Mouse (Mus musculus): Measurements from ENCODE around the gene Atp2a3. TPM values are rescaled to one million over a fixed set of nuclear protein-coding genes. Genes with fewer than 3 reads are reported as not detected.

Gene Atp2a3
- 2.6 and 2.9 TPM in 2 replicates for polyA plus RNA-seq (2014; fragmentation: Nextera tagmentation; extraction: Ambion mirVana)

DNA sequence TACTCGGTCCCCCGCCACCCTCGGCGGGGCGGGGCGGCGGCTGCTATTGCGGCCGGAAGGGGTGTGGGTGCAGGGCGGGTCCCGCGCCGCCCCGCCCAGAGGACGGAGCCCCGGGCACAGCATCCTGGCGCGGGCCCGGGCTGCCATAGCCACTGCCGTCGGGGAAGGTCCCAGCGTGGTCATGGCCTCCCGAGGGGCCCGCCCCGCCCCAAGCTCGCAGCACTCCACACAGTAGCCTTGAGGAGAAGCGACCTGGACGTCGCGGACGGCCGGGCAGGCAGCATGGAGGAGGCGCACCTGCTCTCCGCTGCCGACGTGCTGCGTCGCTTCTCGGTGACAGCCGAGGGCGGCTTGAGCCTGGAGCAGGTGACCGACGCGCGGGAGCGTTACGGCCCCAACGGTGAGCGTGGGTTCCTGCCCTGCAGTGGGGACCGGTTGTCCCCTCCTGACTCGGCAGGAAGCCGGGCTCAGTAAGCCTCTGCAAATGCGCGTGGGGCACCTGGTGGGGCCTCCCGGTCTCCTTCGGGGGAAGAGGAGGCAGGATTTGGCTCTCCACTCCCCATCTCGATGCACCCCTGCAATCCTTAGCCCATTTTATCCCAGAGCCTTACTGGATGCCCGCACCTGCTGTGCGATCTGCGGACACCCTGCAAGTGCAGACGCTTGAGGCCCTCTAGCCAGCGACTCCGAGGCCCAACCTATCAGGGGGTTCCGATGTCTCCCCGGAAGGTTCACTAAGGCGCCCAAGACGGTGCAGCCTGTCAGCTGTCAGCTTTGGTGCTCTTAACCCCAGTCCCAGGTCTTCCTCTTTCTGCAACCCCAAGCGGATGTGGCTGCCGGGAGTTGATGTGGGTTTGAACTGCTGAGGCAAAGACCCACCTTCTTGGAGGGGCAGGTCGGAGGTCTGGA lies at the start of gene Atp2a3:
Gene Atp2a3 (plus strand): TSS at position 98 of the 909 bp plus-strand sequence.
- WGBS: 5% methylated on average over 60 of the region's 70 CpGs
- H3K4me1 ChIP-seq (ENCODE audit: control insufficient read depth in 2 of 2, insufficient read depth in 2 of 2, low read length in 2 of 2): peaks cover 23% of the 10 kb centered on the region in 2 experiments
- ATAC-seq (ENCODE audit: insufficient number of reproducible peaks, insufficient read depth, low FRiP score, low read depth): no peak
- peak within 1 kb of the TSS; percentile 39 to 44 for H3K4me3 ChIP-seq (ENCODE audit: control insufficient read depth in 1 of 2, insufficient read depth in 1 of 2, low read depth in 1 of 2, low read length in 2 of 2)
- no peaks in the 10 kb centered on the region for H3K9me3 ChIP-seq (ENCODE audit: control insufficient read depth, low read length)
- no peak within 1 kb of the TSS for H3K27ac ChIP-seq (replicated peaks in 1 of 2; ENCODE audit: control insufficient read depth in 1 of 2, insufficient read depth in 1 of 2, low read depth in 2 of 2, low read length in 2 of 2)
- H3K9ac ChIP-seq (ENCODE audit: low read length): peak within 1 kb of the TSS; percentile 49; the same call in 1 of the 2 replicates
- peak within 1 kb of the TSS; percentile 70 for H3K4me2 ChIP-seq (ENCODE audit: low read length)
- H3K27me3 ChIP-seq (ENCODE audit: control insufficient read depth, insufficient read depth, low read length): peaks cover 30% of the 10 kb centered on the region
- H3K36me3 ChIP-seq (ENCODE audit: control insufficient read depth, insufficient read depth, low read length): no peaks in the 10 kb centered on the region

DNA sequence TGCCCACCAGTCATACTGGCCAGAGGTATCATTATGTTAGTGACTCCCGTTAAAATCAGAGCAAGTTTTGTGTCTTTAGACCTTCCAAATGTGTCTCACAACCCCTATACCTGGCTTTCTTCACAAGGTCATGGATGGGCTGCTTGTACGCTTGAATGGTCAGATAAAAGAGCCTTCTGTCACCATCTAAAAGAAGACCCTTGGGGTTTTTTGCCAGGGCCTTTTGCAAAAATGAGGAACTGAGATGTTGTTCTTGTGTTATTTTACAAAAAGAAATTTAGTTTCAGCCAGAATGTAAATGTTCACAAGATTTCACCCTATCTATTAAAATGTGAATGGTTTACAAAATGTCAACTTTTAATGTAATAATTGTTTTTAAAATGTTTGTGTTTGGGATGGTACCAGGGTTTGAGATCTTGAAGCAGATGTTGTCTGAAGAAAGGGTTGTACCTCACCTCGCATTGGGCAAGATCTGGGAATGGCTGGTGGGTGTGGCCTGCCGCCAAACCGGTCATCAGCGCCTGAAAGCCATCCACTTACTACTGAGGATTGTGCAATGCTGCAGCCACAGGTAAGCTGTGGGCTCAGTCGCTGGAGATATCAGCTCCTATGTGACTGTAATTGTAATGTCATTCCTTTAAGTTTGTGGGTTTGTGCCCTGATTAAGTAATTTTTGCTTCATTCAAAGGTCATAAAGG lies 43.5 kb upstream of the Atp2a3 start:
- 76% methylated on average over 7 of the region's 7 CpGs for WGBS
- Histone ChIP-seq H3K9ac (ENCODE audit: low read length) (no peak overlapping the region), H3K9me3 (ENCODE audit: control insufficient read depth, low read length) (no peaks in the 10 kb centered on the region), H3K4me1 (ENCODE audit: control insufficient read depth in 2 of 2, insufficient read depth in 2 of 2, low read length in 2 of 2) (no peaks in the 10 kb centered on the region), H3K27me3 (ENCODE audit: control insufficient read depth, insufficient read depth, low read length) (no peaks in the 10 kb centered on the region), H3K27ac (replicated peaks in 1 of 2; ENCODE audit: control insufficient read depth in 1 of 2, insufficient read depth in 1 of 2, low read depth in 2 of 2, low read length in 2 of 2) (no peak overlapping the region), H3K4me3 (ENCODE audit: control insufficient read depth in 1 of 2, insufficient read depth in 1 of 2, low read depth in 1 of 2, low read length in 2 of 2) (no peak overlapping the region), H3K36me3 (ENCODE audit: control insufficient read depth, insufficient read depth, low read length) (peaks cover 94% of the 10 kb centered on the region), H3K4me2 (ENCODE audit: low read length) (no peak overlapping the region)
- no peak for ATAC-seq (ENCODE audit: insufficient number of reproducible peaks, insufficient read depth, low FRiP score, low read depth)

- no peaks in the 10 kb centered on the region for H3K27me3 ChIP-seq (ENCODE audit: control insufficient read depth, insufficient read depth, low read length)
- WGBS: 40% methylated on average over 4 of the region's 4 CpGs
- no peak overlapping the region for H3K4me3 ChIP-seq (ENCODE audit: control insufficient read depth in 1 of 2, insufficient read depth in 1 of 2, low read depth in 1 of 2, low read length in 2 of 2)
- peaks cover 73% of the 10 kb centered on the region for H3K36me3 ChIP-seq (ENCODE audit: control insufficient read depth, insufficient read depth, low read length)
- no peak for ATAC-seq (ENCODE audit: insufficient number of reproducible peaks, insufficient read depth, low FRiP score, low read depth)
- H3K9ac ChIP-seq (ENCODE audit: low read length): no peak overlapping the region
- H3K9me3 ChIP-seq (ENCODE audit: control insufficient read depth, low read length): no peaks in the 10 kb centered on the region
- H3K4me1 ChIP-seq (ENCODE audit: control insufficient read depth in 2 of 2, insufficient read depth in 2 of 2, low read length in 2 of 2): no peaks in the 10 kb centered on the region
- no peak overlapping the region for H3K27ac ChIP-seq (replicated peaks in 1 of 2; ENCODE audit: control insufficient read depth in 1 of 2, insufficient read depth in 1 of 2, low read depth in 2 of 2, low read length in 2 of 2)
- no peak overlapping the region for H3K4me2 ChIP-seq (ENCODE audit: low read length)
Measured at GRCm38 (mm10) chr11:72923116-72923515, 37.9 kb upstream of the Atp2a3 start.

DNA sequence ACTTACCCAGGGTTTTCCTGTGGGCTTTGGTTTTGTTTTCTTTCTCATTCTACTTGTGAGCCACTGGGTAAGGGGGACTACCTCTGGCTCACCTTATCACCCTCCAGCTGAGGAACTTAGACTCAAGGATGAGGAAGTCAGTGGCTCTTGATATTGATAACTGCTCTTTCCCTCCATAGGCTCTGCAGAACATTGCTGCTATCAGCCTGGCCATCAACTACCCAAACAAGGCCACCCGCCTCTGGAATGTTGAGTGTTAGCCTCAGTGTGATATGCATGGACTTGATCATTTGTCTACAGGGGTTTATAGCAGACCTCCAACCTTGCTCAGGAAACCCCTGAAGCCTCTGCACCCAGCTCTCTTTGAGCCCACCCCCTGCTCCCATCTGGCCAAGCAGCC lies 36.5 kb upstream of the Atp2a3 start:
- ATAC-seq (ENCODE audit: insufficient number of reproducible peaks, insufficient read depth, low FRiP score, low read depth): no peak
- H3K9ac ChIP-seq (ENCODE audit: low read length): no peak overlapping the region
- H3K4me3 ChIP-seq (ENCODE audit: control insufficient read depth in 1 of 2, insufficient read depth in 1 of 2, low read depth in 1 of 2, low read length in 2 of 2): no peak overlapping the region
- no peaks in the 10 kb centered on the region for H3K9me3 ChIP-seq (ENCODE audit: control insufficient read depth, low read length)
- H3K36me3 ChIP-seq (ENCODE audit: control insufficient read depth, insufficient read depth, low read length): peaks cover 60% of the 10 kb centered on the region
- no peak overlapping the region for H3K27ac ChIP-seq (replicated peaks in 1 of 2; ENCODE audit: control insufficient read depth in 1 of 2, insufficient read depth in 1 of 2, low read depth in 2 of 2, low read length in 2 of 2)
- no peak overlapping the region for H3K4me2 ChIP-seq (ENCODE audit: low read length)
- no peaks in the 10 kb centered on the region for H3K27me3 ChIP-seq (ENCODE audit: control insufficient read depth, insufficient read depth, low read length)
- WGBS: 52% methylated on average over 1 of the region's 1 CpGs
- H3K4me1 ChIP-seq (ENCODE audit: control insufficient read depth in 2 of 2, insufficient read depth in 2 of 2, low read length in 2 of 2): no peaks in the 10 kb centered on the region

DNA sequence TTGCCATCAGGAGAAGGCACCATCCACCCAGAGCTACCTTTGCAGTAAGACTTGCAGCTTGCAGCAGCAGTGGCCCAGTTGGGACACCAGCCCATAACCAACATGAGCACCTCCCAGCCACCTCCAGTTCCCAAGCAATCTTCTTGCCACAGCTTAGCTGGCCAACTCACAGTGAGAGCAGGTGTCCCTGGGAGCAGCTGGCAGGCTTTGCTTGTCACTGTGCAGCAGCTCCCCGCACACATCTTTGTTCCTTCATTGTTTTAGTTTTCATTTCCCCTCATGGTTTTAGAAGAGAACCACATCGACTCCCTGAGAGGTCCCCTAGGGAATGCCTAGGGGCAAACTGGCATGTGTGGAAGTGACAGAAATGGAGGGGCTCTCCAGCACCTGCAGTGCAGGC lies 35.9 kb upstream of the Atp2a3 start:
- no peak overlapping the region for H3K27ac ChIP-seq (replicated peaks in 1 of 2; ENCODE audit: control insufficient read depth in 1 of 2, insufficient read depth in 1 of 2, low read depth in 2 of 2, low read length in 2 of 2)
- no peak overlapping the region for H3K4me2 ChIP-seq (ENCODE audit: low read length)
- no peaks in the 10 kb centered on the region for H3K9me3 ChIP-seq (ENCODE audit: control insufficient read depth, low read length)
- H3K36me3 ChIP-seq (ENCODE audit: control insufficient read depth, insufficient read depth, low read length): peaks cover 55% of the 10 kb centered on the region
- H3K9ac ChIP-seq (ENCODE audit: low read length): no peak overlapping the region
- no peak for ATAC-seq (ENCODE audit: insufficient number of reproducible peaks, insufficient read depth, low FRiP score, low read depth)
- no peak overlapping the region for H3K4me3 ChIP-seq (ENCODE audit: control insufficient read depth in 1 of 2, insufficient read depth in 1 of 2, low read depth in 1 of 2, low read length in 2 of 2)
- H3K4me1 ChIP-seq (ENCODE audit: control insufficient read depth in 2 of 2, insufficient read depth in 2 of 2, low read length in 2 of 2): no peaks in the 10 kb centered on the region
- no peaks in the 10 kb centered on the region for H3K27me3 ChIP-seq (ENCODE audit: control insufficient read depth, insufficient read depth, low read length)
- 63% methylated on average over 2 of the region's 2 CpGs for WGBS

- H3K36me3 ChIP-seq (ENCODE audit: control insufficient read depth, insufficient read depth, low read length): peaks cover 44% of the 10 kb centered on the region
- ATAC-seq (ENCODE audit: insufficient number of reproducible peaks, insufficient read depth, low FRiP score, low read depth): peak; percentile 41; the same call in 1 of the 2 replicates
- H3K4me3 ChIP-seq (ENCODE audit: control insufficient read depth in 1 of 2, insufficient read depth in 1 of 2, low read depth in 1 of 2, low read length in 2 of 2): no peak overlapping the region
- WGBS: 55% methylated on average over 13 of the region's 13 CpGs
- no peak overlapping the region for H3K27ac ChIP-seq (replicated peaks in 1 of 2; ENCODE audit: control insufficient read depth in 1 of 2, insufficient read depth in 1 of 2, low read depth in 2 of 2, low read length in 2 of 2)
- no peak overlapping the region for H3K4me2 ChIP-seq (ENCODE audit: low read length)
- H3K27me3 ChIP-seq (ENCODE audit: control insufficient read depth, insufficient read depth, low read length): no peaks in the 10 kb centered on the region
- H3K9me3 ChIP-seq (ENCODE audit: control insufficient read depth, low read length): no peaks in the 10 kb centered on the region
- no peak overlapping the region for H3K9ac ChIP-seq (ENCODE audit: low read length)
- H3K4me1 ChIP-seq (ENCODE audit: control insufficient read depth in 2 of 2, insufficient read depth in 2 of 2, low read length in 2 of 2): no peaks in the 10 kb centered on the region
Measured at GRCm38 (mm10) chr11:72926226-72926890, 34.6 kb upstream of the Atp2a3 start.

- Histone ChIP-seq H3K9ac (ENCODE audit: low read length) (no peak overlapping the region), H3K27ac (replicated peaks in 1 of 2; ENCODE audit: control insufficient read depth in 1 of 2, insufficient read depth in 1 of 2, low read depth in 2 of 2, low read length in 2 of 2) (no peak overlapping the region), H3K4me3 (ENCODE audit: control insufficient read depth in 1 of 2, insufficient read depth in 1 of 2, low read depth in 1 of 2, low read length in 2 of 2) (no peak overlapping the region), H3K9me3 (ENCODE audit: control insufficient read depth, low read length) (no peaks in the 10 kb centered on the region), H3K36me3 (ENCODE audit: control insufficient read depth, insufficient read depth, low read length) (peaks cover 26% of the 10 kb centered on the region), H3K27me3 (ENCODE audit: control insufficient read depth, insufficient read depth, low read length) (no peaks in the 10 kb centered on the region), H3K4me2 (ENCODE audit: low read length) (no peak overlapping the region), H3K4me1 (ENCODE audit: control insufficient read depth in 2 of 2, insufficient read depth in 2 of 2, low read length in 2 of 2) (no peaks in the 10 kb centered on the region)
- ATAC-seq (ENCODE audit: insufficient number of reproducible peaks, insufficient read depth, low FRiP score, low read depth): no peak
- 62% methylated on average over 2 of the region's 2 CpGs for WGBS
Measured at GRCm38 (mm10) chr11:72928516-72928915, 32.5 kb upstream of the Atp2a3 start.

Measured in heart, embryonic 14.5 days (tissue).